ENCODE assay signal across 20 mouse cellular contexts in genomic region chr2:48477336-48477735, GRCm38 (mm10).
A peak's percentile ranks its signal among the peaks of the same experiment; 100 is the strongest.
DNase-seq lines count a peak whose midpoint lies in the region; ATAC-seq and TF ChIP-seq lines count a peak whose summit lies in the region.
"Had no signal": no experiment of that assay in that cellular context is flagged by ENCODE, and none has a peak within 500 bp of the region (broad histone marks: within the 10 kb centered on the region; RNA-seq: fewer than 3 reads in every experiment).

No protein-coding gene starts in this region.

- H3K4me3 ChIP-seq in forebrain, embryonic 16.5 days (replicated peaks; ENCODE audit: low read length) = no peak overlapping the region
- H3K4me3 ChIP-seq in forebrain, embryonic 10.5 days = no peak overlapping the region
- H3K4me3 ChIP-seq in midbrain, embryonic 16.5 days (ENCODE audit: low read depth, low read length) = no peak overlapping the region
- H3K4me3 ChIP-seq in left cerebral cortex, adult 2 months = no peak overlapping the region
- H3K4me3 ChIP-seq in hindbrain, embryonic 16.5 days (ENCODE audit: low read length) = no peak overlapping the region
- H3K4me3 ChIP-seq: embryonic facial prominence, embryonic 10.5 days; heart, adult 2 months; heart, embryonic 15.5 days; hindbrain, embryonic 13.5 days had no signal

- no peak overlapping the region for H3K27ac ChIP-seq in forebrain, embryonic 16.5 days (ENCODE audit: low read length)
- H3K27ac ChIP-seq in forebrain, embryonic 10.5 days = no peak overlapping the region
- H3K27ac ChIP-seq in midbrain, embryonic 16.5 days (ENCODE audit: low read length) = no peak overlapping the region
- no peak overlapping the region for H3K27ac ChIP-seq in left cerebral cortex, adult 2 months
- no peak overlapping the region for H3K27ac ChIP-seq in hindbrain, embryonic 16.5 days (ENCODE audit: low read depth, low read length)
- H3K27ac ChIP-seq: embryonic facial prominence, embryonic 10.5 days; heart, adult 2 months; heart, embryonic 15.5 days; hindbrain, embryonic 13.5 days had no signal

- ATAC-seq in forebrain, embryonic 16.5 days = peak; percentile 59; the same call in 1 of the 2 replicates
- peak; percentile 55 for ATAC-seq in midbrain, embryonic 16.5 days
- ATAC-seq in hindbrain, embryonic 16.5 days = no peak
- ATAC-seq: Patski had no signal

- H3K27me3 ChIP-seq in forebrain, embryonic 16.5 days (replicated peaks; ENCODE audit: control insufficient read depth, insufficient read depth, low read length) = no peaks in the 10 kb centered on the region
- H3K27me3 ChIP-seq in forebrain, embryonic 10.5 days (ENCODE audit: poor library complexity, severe bottlenecking) = no peaks in the 10 kb centered on the region
- H3K27me3 ChIP-seq in midbrain, embryonic 16.5 days (ENCODE audit: control insufficient read depth, insufficient read depth, low read depth, low read length) = no peaks in the 10 kb centered on the region
- no peaks in the 10 kb centered on the region for H3K27me3 ChIP-seq in hindbrain, embryonic 16.5 days (replicated peaks; ENCODE audit: control insufficient read depth, insufficient read depth, low read length)
- H3K27me3 ChIP-seq: heart, embryonic 15.5 days; hindbrain, embryonic 13.5 days; Patski had no signal

- H3K4me2 ChIP-seq in forebrain, embryonic 16.5 days (ENCODE audit: low read length) = no peak overlapping the region
- no peak overlapping the region for H3K4me2 ChIP-seq in midbrain, embryonic 16.5 days (ENCODE audit: low read length)
- no peak overlapping the region for H3K4me2 ChIP-seq in hindbrain, embryonic 16.5 days (ENCODE audit: low read length)
- H3K4me2 ChIP-seq: heart, embryonic 11.5 days; heart, embryonic 15.5 days; hindbrain, embryonic 13.5 days had no signal

- intact Hi-C loops in left cerebral cortex, adult 2 months (cut with DNase I) = no loop called here

- H3K4me1 ChIP-seq in forebrain, embryonic 16.5 days (replicated peaks; ENCODE audit: control insufficient read depth, insufficient read depth, low read length) = peaks cover 8% of the 10 kb centered on the region; the same call in 1 of the 2 replicates
- H3K4me1 ChIP-seq in forebrain, embryonic 10.5 days = peaks cover 28% of the 10 kb centered on the region
- H3K4me1 ChIP-seq in midbrain, embryonic 16.5 days (ENCODE audit: control insufficient read depth, insufficient read depth, low read length) = no peaks in the 10 kb centered on the region; the same call in 1 of the 2 replicates
- no peaks in the 10 kb centered on the region; the same call in 1 of the 2 replicates for H3K4me1 ChIP-seq in hindbrain, embryonic 16.5 days (ENCODE audit: control insufficient read depth, insufficient read depth, low read depth, low read length)
- H3K4me1 ChIP-seq: heart, embryonic 15.5 days had no signal

- H3K36me3 ChIP-seq in forebrain, embryonic 16.5 days (ENCODE audit: control insufficient read depth, insufficient read depth) = no peaks in the 10 kb centered on the region
- H3K36me3 ChIP-seq in forebrain, embryonic 10.5 days (replicated peaks) = no peaks in the 10 kb centered on the region
- no peaks in the 10 kb centered on the region for H3K36me3 ChIP-seq in midbrain, embryonic 16.5 days (ENCODE audit: control insufficient read depth, insufficient read depth, low read length)
- H3K36me3 ChIP-seq in hindbrain, embryonic 16.5 days (ENCODE audit: control insufficient read depth, insufficient read depth, low read length) = no peaks in the 10 kb centered on the region
- H3K36me3 ChIP-seq: embryonic facial prominence, embryonic 10.5 days; heart, embryonic 15.5 days; hindbrain, embryonic 13.5 days had no signal

- no peak overlapping the region for H3K9ac ChIP-seq in forebrain, embryonic 16.5 days (replicated peaks; ENCODE audit: low read depth, low read length)
- H3K9ac ChIP-seq in midbrain, embryonic 16.5 days (ENCODE audit: low read depth, low read length) = no peak overlapping the region
- H3K9ac ChIP-seq in hindbrain, embryonic 16.5 days (ENCODE audit: low read depth, low read length) = no peak overlapping the region
- H3K9ac ChIP-seq: heart, embryonic 15.5 days; hindbrain, embryonic 13.5 days had no signal

- no peak for DNase-seq in forebrain, embryonic 10.5 days (ENCODE audit: extremely low spot score, low spot score)
- DNase-seq in 3T3-L1 (ENCODE audit: low read depth, low spot score) = peak; percentile 26
- peak; percentile 66 for DNase-seq in brain, embryonic 14.5 days (ENCODE audit: low read depth)
- no peak for DNase-seq in left cerebral cortex, adult 2 months (ENCODE audit: extremely low spot score in 1 of 2, low spot score in 2 of 2)
- no peak for DNase-seq in left cerebral cortex, adult 11 months (ENCODE audit: low spot score)
- DNase-seq: adrenal gland, adult 2 months; adrenal gland, postnatal 25 days; cerebellum, adult 2 months; cerebellum, postnatal 10 days; gastrocnemius, postnatal 14 days; heart, adult 2 months; heart, postnatal 14 days had no signal

- no peak for TF ChIP-seq POLR2A in brain, embryonic 14.5 days (IDR thresholded peaks at IDR 0.05; ENCODE audit: borderline replicate concordance, extremely low read depth, insufficient read depth, insufficient read length, poor library complexity, severe bottlenecking)

- no peak for TF ChIP-seq CTCF in brain, embryonic 14.5 days (IDR thresholded peaks at IDR 0.05; ENCODE audit: borderline replicate concordance, extremely low read depth, insufficient read depth, insufficient read length)
- TF ChIP-seq CTCF in left cerebral cortex, adult 2 months (IDR thresholded peaks at IDR 0.05) = no peak

- no peaks in the 10 kb centered on the region for H3K9me3 ChIP-seq in forebrain, embryonic 16.5 days (ENCODE audit: control insufficient read depth, low read length)
- H3K9me3 ChIP-seq in forebrain, embryonic 10.5 days = no peaks in the 10 kb centered on the region
- no peaks in the 10 kb centered on the region for H3K9me3 ChIP-seq in midbrain, embryonic 16.5 days (replicated peaks; ENCODE audit: control insufficient read depth, low read length, poor library complexity, severe bottlenecking)
- H3K9me3 ChIP-seq in hindbrain, embryonic 16.5 days (ENCODE audit: control insufficient read depth, low read length) = no peaks in the 10 kb centered on the region
- H3K9me3 ChIP-seq: embryonic facial prominence, embryonic 10.5 days; heart, embryonic 15.5 days; hindbrain, embryonic 13.5 days had no signal

- 36% methylated on average over 2 of the region's 2 CpGs for WGBS in forebrain, embryonic 16.5 days
- 87% methylated on average over 2 of the region's 2 CpGs for WGBS in forebrain, embryonic 10.5 days
- WGBS in midbrain, embryonic 16.5 days = 38% methylated on average over 2 of the region's 2 CpGs
- WGBS in hindbrain, embryonic 16.5 days = 61% methylated on average over 2 of the region's 2 CpGs

Comparison
In these comparisons a context has a peak if more than half of its experiments do, and no peak if none do; other contexts are left out.
1. DNase-seq: peak in 3T3-L1 (single experiment) and brain, embryonic 14.5 days (single experiment); none in forebrain, embryonic 10.5 days (single experiment), left cerebral cortex, adult 2 months (0 of 2) and left cerebral cortex, adult 11 months (single experiment).